Mouse (Mus musculus): Measurements from ENCODE around the gene Nek11.
A peak's percentile ranks its signal among the peaks of the same experiment; 100 is the strongest.
"Not testable (repeated sequence)": the region's sequence is repeated elsewhere in the genome, so short reads cannot be mapped to it uniquely, and the experiment has no call there.

Gene Nek11

DNA sequence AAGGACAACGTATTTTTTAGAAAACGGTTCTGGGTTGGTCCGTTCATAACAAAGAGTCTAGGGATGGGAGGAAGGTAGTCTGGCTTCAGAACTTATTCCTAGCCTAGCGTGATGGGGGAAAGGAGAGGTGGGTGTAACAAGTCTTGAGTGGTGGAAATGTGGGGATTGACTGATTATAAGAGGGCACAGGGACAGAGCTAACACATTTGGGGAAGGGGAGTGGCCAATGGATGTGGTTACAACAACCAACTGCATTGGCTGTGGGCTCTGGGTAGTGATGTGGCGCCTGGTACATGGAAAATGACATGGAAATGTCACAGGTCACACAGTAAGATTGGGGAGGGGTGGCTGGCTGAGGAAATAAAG is 263.3 kb downstream of the Nek11 start:
- DNase-seq: no peak

DNA sequence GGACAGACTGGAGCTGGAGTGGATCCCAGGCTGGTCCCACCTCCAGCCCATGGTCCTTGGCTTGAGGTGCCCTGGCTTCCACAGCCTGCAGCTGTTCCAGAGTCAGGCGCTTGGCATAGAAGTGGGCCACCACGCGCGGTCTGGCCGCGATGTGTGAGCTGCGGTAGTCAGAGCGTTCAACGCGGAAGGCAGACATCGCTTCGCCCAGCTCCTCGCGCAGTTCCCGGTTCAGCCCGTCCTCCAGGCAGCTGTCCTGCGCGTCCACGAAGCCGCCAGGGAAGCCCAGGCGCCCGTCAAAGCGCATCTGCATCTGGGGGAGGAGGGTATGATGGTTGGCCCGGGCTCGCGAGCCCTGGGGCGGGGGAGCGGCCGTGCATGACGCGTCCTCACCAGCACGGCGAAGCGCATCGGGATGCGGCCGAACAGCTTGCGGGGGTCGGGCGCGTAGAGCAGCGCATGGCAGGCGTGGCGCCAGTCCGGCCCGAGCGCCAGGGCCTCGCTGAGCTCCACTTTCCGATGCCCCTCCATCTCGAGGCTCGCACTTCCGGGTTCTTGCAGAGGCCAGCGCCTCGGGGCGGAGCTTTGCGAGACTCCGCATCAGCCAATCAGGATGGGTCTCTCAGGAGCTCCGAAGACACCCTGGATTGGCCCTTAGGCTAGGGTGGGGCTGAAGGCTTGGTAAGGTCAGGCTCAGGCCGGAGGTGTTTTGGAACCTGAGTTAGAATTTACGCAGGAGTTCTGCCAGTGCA is 263.9 kb downstream of the Nek11 start, which contains the start of gene Nudt16:
Gene Nudt16, minus strand, starts transcription at position 572 of the 749 bp plus-strand sequence.
- peak; percentile 90 for DNase-seq

DNA sequence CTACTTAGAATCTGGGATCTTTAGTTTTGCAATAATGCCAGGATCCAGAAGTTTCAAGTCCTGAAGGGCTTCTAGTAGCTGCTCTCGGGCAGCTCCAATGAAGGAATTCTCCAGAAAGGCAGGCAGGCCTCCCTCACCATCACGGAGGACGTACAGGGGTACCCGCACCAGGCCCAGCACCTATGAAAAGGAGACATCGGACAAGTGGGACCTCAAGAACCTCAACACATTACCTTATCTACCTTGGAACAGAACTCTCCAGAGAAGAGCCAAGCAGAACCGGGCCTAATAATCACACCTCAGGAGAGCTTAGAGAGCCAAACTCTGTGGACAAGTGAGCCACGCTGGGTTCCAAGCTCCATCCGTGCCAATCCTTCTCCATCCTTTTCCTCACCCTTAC is 265.0 kb downstream of the Nek11 start:
- no peak for DNase-seq

DNA sequence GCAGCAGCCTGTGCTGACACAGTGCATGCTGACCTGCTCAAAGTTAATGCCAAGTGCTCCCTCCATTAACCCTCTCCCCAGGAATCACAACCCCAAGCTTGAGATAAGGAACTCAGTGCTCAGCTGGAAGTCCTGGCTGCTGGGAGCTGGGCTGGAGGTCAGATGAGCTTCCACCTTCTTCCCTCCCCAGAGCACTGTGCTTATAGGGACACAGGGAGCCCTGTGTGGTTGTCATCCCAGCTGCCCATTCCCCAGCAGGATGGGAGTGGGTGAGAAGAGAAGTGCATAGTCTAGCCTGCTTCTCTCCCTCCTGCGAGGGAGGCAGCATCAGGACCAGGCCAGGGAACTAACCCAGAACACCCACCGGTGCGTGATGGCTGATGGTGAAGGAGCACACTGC is 270.1 kb downstream of the Nek11 start:
- DNase-seq: not testable (repeated sequence)
